Mouse (Mus musculus) liver (tissue): ENCODE data around the gene Vmn1r207-ps.
"Not testable (repeated sequence)": the region's sequence is repeated elsewhere in the genome, so short reads cannot be mapped to it uniquely, and the experiment has no call there.

Experiments
- DNase-seq: peaks from one replicate; pipeline ENCODE4 v3.0.0-alpha.2; 2020; ENCODE audit warnings: mixed read lengths

Gene Vmn1r207-ps

DNA sequence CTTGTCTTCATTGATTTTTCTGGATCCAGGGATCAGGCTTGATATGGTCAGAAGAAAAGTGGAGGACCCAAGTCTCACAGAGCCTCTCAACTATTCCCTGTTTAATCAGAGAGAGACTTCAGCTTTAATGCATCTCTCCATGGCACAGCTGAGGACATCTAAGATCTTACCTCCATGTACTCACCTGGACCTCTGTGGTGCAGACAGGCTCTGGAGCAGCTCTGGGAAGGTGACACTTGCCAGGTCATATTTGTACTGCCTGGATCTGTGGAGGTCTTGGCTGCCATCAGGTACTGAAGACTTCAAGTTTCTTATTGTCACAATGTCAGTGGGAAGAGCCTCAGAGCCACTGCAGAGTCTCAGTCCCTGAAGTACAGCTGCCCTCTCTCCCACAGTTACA lies at the start of gene Vmn1r207-ps:
Gene Vmn1r207-ps (minus strand): TSS at position 101 of the 400 bp plus-strand sequence.
- not testable (repeated sequence) for DNase-seq

- DNase-seq: not testable (repeated sequence)
These were observed 47.9 kb upstream of the Vmn1r207-ps start, which contains the start of gene Vmn1r208 for GRCm38 (mm10) chr13:22777300-22777699. TSS of gene Vmn1r208 (minus strand) at chr13:22777400.

- DNase-seq: not testable (repeated sequence)
These were observed 42.2 kb upstream of the Vmn1r207-ps start for GRCm38 (mm10) chr13:22771592-22771991.

- no peak for DNase-seq
These were observed 18.1 kb upstream of the Vmn1r207-ps start for GRCm38 (mm10) chr13:22747524-22747923.

GRCm38 (mm10) chr13:22706947-22707346 lies 22.5 kb downstream of the Vmn1r207-ps start:
- DNase-seq: not testable (repeated sequence)

DNA sequence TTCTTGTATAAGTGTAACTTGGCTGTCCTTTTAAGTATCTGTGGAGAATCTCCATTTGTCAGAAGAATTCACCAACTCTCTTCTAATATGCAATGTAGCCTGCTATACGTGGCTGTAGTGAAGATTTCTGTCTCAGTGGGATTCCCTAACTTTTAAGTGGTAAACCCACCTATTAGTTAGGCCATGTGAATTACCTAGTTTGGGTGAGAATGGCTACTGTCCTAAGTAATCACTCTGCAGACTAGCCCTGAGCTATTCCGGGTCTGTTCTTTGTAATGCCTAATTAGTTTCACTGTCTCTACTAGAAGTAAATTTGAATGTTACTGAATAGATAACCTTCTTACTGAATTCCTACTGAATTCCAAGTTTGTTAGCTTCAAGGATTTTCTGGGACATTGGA lies 26.5 kb downstream of the Vmn1r207-ps start:
- DNase-seq: not testable (repeated sequence)
